Mouse (Mus musculus) 3134 (cell line): Measurements from ENCODE around the gene Camk1g.

Source experiments
- DNase-seq: peaks from one replicate; pipeline ENCODE4 v3.0.0-alpha.2; 2011; ENCODE audit warnings: low spot score; ENCODE audit not compliant: insufficient read length; ENCODE audit errors: extremely low read depth

Camk1g gene

DNA sequence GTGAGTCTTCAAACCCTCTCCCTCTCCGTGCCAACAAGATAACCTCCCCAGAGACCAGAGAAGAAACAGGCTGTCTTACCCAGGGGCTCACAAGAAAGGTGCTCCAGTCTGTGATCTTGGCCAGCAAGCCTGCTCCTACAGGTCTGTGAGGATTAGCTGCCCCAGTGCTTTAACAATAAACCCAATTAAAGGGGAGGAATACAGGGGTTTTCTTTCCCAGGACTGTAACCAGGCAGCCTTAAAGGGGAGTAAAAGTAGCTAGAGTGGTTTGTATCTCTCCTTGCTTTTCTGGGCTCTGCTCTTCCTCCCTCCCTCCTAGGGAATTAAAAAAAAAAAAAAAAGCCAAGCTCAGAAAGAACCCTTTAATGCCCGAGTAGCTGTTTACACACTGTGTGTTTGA is at the start of gene Camk1g:
Camk1g (minus strand) TSS at position 203 of the 400 bp plus-strand sequence.
- no peak for DNase-seq

DNA sequence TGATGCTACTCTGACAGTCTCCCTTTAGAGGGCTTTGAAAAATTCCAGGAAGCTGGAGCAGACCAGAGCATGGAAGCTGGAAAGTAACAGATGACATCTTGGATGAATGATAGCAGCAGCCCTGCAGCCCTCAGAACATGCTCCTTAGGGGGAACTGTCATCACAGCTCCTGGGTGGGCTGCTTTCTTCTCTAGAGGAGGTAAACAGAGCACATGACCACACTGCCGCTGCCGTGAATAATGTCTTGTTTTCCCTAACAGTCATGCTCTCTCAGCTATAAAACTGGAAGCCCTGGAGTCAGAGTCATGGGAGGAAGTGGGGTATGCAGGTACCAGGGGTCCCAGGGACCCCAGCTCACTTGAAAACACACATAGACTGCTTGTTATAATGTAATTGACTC is 49.1 kb upstream of the Camk1g start:
- no peak for DNase-seq

DNA sequence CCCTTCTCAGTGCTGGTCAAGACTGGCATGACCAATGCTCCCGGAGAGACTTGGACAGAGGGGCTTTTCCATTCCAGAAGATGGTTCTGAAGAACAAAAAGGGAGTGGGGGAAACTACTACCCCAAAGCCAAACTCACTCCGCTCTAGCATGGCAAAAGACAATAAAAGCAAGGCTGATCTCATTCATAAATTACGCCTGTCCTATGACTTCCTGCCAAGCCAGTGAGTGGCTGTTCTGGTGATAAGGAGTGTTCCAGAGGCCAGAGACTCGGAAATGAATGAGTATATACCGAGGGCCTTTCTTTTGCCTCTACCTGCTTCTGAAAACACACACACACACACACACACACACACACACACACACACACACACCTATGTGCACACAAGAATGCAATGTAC is 48.6 kb upstream of the Camk1g start:
- DNase-seq = no peak

DNA sequence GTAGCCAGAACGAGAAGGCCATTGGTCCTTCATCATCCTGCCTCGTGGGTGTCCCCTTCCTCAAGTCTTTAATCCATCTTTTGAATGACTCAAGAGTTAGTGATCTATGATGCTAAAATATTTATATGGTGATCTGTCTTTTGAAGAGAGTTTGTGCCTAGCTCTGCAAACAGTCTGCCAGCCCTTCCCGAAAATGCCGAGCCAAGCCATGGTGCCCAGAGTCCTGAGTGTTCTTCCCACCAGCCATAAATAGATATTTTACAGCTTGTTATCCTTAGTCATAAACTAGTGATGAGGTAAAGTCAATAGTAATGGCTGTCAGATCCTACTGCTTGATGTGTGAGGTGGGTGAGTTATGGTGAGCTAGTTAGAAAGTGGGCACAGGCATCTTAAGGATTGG is 44.0 kb upstream of the Camk1g start:
- DNase-seq = peak; percentile 36

DNA sequence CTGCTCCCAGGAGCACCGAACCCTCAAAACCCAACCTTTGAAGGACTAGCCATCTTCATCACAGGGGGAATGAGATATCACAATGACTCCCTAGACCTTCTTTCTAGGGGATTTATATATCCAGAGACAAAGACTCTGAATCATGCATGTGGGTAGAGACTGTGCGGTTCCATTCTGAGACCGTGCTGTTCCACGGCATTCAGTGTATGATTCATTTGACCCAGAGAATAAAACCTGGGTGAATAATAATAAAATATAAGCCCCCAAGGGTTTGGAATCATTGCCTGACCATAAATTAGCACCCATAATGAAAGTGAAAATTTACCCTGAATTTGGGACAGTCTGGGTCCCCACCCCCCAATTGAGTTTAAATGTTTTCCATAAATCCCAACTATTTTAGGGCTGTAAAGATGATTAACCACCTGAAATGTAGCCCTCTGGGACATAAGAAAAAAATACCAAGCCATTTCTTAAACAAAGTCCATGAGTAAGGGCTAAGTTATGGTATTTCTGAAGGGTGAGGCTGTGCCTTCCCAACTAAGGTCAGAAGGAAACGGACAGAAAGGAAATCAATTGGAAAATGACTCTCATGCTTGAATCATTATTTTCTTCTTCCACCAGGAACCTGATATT is 43.4 kb upstream of the Camk1g start:
- DNase-seq = peak; percentile 51

DNA sequence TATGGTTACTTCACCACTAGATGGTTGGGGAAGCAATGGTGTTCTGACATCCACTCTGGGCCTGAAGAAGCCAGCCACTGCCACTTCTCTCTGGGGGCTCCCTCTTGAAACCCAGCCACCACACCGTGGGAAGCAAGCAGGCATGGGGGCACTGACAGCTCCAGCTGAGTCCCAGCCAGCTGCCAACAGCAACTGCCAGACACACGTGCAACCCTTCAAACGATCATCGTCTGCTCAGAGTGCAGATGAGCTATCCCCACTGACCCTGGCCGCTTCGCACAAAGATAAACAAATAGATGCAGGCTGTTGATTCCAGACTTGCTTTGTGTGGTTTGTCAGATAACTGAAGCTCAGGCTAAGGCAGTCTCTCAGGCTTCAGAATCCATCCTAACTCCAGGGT is 37.4 kb upstream of the Camk1g start:
- no peak for DNase-seq

DNA sequence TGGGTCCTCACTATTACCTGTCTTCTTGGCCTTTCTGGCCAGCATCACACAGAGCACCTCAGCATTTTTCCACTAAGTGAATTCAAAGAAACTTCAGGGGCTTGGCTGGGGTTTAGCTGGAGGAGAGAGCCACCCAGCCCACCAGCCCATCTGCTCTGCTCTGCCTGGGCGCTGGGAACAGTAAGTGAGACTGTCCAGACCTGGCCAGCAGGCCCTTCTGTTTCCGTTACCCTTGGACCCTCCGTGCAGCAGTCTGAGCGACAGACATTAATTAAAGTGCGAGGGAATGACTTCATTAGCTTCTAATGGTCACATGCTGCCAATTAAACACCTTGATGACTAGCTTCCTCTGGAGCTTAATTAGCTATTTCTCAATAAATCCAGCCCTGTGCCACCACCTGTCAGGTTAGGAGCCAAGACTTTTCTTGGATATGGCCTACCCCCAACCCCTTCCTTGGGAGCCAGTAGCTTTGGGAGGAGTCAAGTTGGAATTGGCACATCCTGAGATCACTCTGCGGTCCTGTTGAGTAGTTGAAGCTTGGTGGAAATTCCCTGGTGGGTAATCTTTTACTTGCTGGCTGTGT is 36.1 kb upstream of the Camk1g start:
- no peak for DNase-seq

DNA sequence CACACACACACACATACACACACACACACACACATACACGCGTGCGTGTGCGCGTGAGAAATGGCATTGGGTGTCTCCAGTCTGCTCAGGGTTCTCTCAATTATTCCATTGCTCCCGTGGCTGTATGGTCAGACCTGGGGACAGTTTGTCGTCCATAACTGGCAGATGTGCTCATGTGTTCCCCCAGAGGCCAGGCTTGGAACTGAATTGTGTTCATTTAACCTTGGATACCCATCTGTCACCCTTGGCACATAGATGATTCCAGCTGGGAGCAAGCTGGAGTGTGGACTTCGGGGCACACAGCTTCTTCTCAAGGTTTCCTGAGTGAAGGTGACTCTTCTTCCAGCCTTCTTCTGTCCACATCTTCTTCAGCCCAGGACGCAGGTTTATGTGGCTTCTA is 31.6 kb upstream of the Camk1g start:
- DNase-seq = no peak

DNA sequence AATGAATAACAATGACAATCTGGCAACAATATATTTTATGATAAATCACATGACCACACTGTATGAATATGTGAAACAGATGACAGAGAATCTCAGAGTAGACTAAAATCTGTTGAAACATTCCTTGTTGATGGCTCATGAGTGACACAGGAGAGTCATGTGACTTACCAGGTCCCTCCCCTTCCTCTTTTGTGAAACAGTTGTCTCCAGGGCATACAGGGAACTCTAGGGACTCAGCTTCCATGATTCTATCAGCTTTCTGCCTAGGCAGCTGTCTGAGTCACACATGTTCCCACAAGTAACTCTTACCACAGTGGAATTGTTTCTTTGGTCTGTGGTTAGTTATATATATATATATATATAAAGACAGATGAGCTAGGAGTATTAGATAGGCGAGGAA is 30.2 kb upstream of the Camk1g start:
- DNase-seq = peak; percentile 74

DNA sequence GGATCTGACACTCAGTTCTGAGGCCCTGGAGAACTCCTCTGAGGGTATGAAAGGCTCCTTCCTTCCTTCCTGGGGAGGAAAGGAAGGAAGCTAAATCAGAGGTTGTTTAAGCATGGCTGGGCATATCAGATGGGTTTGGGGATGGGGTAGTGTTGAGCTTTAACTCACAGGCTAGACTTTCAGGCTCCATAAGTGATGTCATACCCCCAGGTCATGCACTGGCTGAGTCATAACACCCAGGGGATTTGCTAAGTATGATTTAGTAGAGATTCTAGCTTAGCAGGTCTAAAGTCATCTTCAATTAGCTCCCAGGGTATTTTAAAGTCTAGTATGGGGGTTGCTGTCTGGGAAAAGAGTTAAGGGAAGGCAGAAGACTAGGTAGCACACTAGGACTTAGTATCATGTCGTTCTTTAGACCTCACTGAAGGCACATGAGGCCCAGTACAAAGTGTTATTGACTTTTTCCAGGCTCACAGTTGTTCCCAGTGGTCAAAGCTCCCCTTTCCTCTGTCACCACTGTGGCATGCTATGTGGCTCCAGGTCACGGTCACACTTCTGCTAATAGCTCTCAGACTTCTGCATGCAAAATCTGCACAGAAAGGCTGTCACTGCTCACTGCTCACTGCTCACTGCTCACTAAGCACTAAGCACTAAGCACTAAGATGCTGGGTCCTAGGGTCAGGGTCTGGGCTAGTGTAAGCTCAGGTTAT is 28.8 kb upstream of the Camk1g start:
- DNase-seq = peak; percentile 38

DNA sequence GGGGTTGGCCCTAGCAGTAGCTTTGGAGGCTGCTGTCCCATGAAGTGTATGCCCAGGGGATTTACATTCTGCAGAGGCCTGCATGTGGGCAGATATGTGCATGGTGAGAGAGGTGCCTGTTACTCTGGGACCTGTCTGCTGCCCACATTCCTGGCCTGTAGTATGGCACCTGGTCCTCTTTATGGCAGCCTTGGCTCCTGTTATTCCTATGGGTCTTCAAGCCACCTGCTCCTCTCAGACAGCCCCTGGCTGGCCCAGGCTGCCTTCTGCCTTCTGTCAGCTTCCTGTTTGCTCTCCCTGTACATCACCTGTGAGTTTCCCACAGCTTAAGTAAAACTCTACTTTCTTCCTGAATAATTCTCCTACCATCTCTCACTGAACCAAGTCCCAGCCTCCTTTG is 27.0 kb upstream of the Camk1g start:
- DNase-seq = no peak

DNA sequence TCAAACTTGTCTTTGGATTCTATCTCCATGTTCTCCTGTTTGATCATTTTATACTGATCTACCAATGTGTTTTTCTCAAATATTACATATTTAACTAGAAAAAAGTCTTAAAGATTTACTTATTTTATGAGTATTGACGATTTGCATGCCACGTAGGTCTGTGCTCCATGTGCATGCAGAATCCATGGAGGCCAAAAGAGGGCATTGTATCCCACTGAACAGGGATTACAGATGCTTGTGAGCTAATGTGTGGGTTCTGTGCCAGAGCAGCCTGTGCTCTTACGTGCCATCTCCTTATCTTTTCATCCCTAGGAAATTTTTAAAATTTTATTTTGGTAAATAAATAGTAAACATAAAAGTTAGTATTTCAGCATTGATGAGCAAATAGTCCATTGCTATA is 22.2 kb upstream of the Camk1g start:
- no peak for DNase-seq

DNA sequence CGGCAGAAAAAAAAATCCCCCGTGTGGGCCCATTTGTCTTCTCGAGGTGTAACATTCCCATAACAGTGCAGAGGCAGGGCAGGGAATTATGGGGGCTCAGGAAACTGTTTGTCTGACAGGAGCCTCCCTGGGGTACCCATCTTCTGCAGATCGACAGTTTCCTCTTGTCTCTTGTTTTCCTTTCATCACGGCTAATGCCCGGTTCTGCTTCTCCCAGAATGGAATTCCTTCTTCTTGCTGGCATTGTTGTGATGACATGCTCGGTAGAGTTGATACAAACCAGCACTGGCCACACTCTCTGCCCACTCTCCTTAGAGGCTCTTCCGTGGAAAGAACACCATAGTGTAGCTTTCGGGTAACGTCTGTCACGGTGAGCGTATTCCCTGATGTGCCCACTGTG is 19.9 kb upstream of the Camk1g start:
- DNase-seq = no peak

DNA sequence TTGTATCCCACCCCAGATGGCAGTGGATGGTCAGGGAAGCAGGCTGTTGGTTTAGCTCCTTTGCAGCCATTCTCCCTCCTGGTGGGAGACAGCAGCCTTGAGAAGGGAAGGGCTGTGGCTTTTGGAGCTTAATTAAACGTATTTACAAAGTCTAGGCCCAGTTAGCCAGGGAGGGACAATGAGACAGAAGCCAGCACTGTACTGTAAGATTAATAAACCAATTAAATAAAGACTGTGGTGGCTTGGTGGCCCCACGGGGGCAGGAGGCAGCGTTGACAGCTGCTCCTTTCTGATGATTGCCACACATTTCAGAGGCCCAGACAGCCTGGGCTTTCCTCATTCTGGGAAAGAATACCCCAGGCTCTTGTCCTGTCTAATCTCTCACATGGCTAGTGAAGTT is 19.4 kb upstream of the Camk1g start:
- DNase-seq = no peak

DNA sequence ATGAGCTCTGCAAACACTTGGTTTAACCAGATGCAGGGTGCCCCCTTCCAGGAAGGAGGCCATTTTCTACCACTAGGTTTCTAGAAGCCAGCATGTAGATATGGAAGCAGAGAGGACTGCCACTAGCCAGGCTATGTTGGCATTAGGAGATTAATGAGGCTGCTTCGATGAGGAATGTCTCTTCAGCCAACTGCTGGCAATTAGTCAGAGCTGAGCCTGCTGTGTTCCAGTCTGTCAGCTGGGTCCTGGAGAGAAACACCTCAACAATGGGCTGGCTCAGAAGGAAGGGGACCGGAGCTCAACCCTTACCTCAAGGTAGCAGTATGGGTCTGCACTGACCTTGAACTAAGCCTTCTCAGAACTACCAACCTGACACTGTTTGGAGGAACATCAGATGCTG is 17.1 kb upstream of the Camk1g start:
- no peak for DNase-seq

DNA sequence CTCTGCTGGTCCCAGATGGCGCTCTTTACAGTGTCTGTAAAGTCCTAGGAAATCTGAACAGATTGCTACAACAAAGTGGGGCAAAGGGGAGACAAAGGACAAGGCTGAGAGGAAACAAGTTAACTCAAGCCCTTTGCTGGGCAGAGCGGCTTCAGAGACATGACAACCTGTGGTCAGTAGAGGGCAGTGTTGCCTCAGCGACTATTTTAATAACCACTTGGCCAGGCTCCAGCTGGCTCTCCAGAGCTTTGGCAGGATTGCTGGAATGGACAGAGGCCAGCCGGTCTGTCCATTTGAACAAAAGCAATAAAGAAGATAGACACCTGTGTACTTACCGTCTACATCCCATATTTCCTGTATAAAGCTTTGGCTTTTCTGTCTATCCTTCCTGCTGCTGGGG is 16.0 kb upstream of the Camk1g start:
- DNase-seq = peak; percentile 48

DNA sequence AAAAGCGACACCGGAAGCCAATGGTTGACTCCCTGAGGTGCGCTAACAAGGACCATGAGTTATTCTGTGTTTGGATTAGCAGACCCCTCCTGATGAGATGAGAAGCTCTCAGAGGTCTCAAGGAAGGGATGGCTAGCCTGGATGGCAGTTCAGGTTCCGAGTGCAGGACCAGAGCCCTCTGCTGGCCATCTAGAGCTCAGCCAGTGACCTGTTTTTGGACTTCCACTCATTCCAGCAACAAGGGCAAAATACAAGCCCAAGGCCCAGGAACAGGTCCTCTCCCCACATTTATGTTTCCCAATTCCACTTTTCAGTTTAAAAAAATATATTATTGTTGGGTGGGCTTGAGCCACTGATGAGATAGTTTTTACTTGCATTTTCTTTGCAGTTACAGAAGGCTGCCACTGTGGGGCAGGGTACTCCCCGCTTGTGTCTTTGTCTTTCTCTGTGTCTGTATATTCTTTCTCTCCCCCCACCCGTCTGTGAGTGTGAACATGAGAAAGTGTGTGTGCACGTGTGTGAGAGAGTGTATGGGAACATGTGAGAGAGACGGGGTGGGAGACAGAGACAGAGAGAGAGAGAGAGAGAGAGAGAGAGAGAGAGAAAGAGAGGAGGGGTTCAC is 12.9 kb upstream of the Camk1g start:
- DNase-seq = no peak

DNA sequence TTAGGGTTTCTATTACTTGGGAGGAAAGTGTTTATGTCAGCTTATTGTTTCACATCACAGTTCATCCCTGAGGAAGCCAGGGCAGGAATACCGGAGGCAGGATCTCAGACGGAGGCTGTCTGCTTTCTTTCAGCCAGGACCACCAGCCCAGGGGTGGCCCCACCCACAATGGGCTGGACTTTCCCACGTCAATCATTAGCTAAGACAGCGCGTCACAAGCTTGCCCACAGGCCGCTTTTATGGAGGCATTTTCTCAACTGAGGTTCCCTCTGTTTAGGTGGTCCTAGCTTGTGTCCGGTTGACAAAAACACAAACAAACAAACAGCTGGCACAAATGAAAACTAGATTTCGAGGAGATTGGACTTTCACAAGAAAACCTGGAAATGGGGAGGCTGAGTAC is 12.3 kb upstream of the Camk1g start:
- DNase-seq = no peak

DNA sequence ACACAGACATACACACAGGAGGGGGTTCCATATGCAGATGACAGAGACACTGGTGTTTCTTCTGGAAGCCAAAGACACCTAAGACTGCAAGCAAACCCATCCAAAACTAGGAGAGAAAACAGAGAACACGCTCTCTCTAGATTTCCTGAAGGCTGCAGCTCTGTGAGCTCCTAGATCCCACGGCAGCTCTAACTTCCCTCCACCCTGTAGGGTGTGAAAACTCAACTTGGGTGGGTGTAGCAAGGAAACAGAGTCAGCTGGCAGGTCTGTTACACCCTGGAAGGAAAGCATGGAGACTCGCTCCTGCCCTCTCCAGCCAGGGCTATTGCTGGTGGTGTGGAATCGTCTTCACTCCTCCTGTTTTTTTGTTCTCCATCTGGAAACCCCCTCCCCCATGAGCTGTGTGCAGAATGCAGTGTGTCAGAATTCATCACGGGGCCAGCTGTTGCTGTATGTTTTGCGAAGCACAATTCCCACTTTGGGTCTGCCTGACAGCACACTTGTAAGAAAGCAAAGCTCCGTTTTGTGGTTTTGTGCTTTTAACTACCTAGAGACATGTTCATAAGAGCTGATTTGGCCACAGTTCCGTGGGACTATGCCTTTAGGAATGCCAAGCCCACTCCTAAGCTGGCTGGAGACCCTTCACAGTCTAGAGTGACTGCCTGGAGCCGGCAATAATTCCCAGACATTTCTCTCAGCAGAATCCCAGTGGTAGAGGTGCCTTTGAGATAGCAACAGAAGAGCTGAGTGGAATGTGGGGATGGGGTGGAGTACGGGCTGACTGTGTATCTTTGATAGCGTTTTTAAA is 11.7 kb upstream of the Camk1g start:
- no peak for DNase-seq

DNA sequence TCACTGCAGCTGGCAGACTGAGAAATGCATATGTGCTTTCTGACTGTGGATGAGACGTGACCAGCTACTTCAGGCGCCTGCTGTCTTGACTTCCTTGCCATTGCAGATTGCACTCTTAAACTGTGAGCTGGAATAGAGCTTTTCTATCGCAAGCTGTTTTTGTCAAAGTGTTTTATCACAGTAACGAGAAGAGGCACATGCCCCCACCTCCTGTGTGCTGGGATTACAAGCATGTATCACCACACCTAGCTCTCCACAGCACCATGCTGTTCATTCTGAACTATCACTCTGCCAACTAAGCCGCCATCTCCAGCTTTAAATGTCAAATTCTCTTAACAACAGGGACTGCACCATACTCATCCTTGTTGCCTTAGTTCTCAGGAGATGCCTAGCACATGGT is 10.8 kb upstream of the Camk1g start:
- no peak for DNase-seq

DNA sequence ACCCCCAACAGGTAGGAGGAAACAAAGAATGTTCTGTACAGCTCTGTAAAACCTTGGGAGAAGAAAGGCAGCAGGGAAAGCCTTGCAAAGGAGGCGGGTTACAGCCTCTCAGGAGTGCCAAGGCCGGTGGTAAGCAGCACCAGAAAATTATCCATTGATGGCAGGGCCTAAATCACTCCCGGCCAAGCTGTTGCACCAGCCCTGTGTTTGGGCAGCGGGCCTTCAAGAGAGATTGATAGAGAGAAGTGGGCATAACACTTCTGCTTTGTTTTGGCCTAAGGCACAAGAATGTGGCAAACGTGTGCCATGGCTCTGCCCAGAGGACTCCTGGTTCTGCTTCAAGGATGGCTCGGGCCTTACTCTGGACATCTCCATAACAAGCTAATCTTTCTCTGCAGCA is 9.5 kb upstream of the Camk1g start:
- DNase-seq = no peak
